Mouse (Mus musculus) cerebellum, adult 2 months (tissue): ENCODE results near the gene Col1a1. TPM values are rescaled to one million over a fixed set of nuclear protein-coding genes. Genes with fewer than 3 reads are reported as not detected.

ENCODE experiments used
- DNase-seq, 2 experiments: peaks; one replicate each; pipeline ENCODE4 v3.0.0; 2021
- H3K27ac ChIP-seq: fragments of 200-500 bp; 2 replicates; pipeline ENCODE4 v1.5.1; 2012; ENCODE audit warnings: low read length, control low read depth, inconsistent platforms; ENCODE audit not compliant: insufficient read depth
- H3K27me3 ChIP-seq: fragments of 200-500 bp; 2 replicates; pipeline ENCODE4 v1.6.1; 2012; ENCODE audit warnings: inconsistent platforms, mild to moderate bottlenecking, low read length, moderate library complexity; ENCODE audit not compliant: control insufficient read depth, insufficient read depth
- H3K4me1 ChIP-seq: fragments of 200-500 bp; 2 replicates; pipeline ENCODE4 v1.6.1; 2011; ENCODE audit warnings: low read length; ENCODE audit not compliant: control insufficient read depth, insufficient read depth
- H3K4me3 ChIP-seq: fragments of 200-500 bp; replicated peaks from 2 replicates; pipeline ENCODE3; 2011; ENCODE audit warnings: mild to moderate bottlenecking, low read depth, low read length, control low read depth; ENCODE audit not compliant: insufficient read depth
- CTCF ChIP-seq: fragments of 200-500 bp; IDR thresholded peaks from 2 replicates; pipeline ENCODE4 v1.5.1; 2011; ENCODE audit warnings: low read depth, mild to moderate bottlenecking, control low read depth, low read length, moderate library complexity, borderline replicate concordance; ENCODE audit not compliant: insufficient read depth
- POLR2A ChIP-seq: fragments of 200-500 bp; IDR thresholded peaks from 2 replicates; pipeline ENCODE4 v1.6.1; 2011; ENCODE audit warnings: low read length, control low read depth, borderline replicate concordance; ENCODE audit not compliant: insufficient read depth
- WGBS: fragments of 180-500 bp; shearing (Covaris S2); methylation state at CpG from one replicate; pipeline ENCODE4 v1.1.7; 2018; 5-methylcytosine and 5-hydroxymethylcytosine counted together
- polyA plus RNA-seq: library from polyadenylated mRNA; depleted of rRNA; stranded (reverse); fragments of >200 nt; gene quantifications from 2 replicates; pipeline ENCODE4 v1.2.3, GENCODE M21; 2012

Gene Col1a1
- polyA plus RNA-seq, 1 experiment = 4.5 TPM

GRCm38 (mm10) chr11:94970210-94970943 is 34.4 kb downstream of the Col1a1 start:
- TF ChIP-seq CTCF = peak; percentile 58; the same call in 1 of the 2 replicates
- TF ChIP-seq POLR2A = no peak
- peak; percentile 62 to 76 for DNase-seq
- Histone ChIP-seq H3K4me3 (no peak overlapping the region), H3K27me3 (no peaks in the 10 kb centered on the region), H3K4me1 (peaks cover 34% of the 10 kb centered on the region), H3K27ac (no peak overlapping the region)
- 52% methylated on average over 15 of the region's 15 CpGs for WGBS

GRCm38 (mm10) chr11:94971895-94972615 is 36.0 kb downstream of the Col1a1 start:
- 22% methylated on average over 16 of the region's 16 CpGs for WGBS
- H3K27ac ChIP-seq = peak overlapping the region; percentile 18; the same call in 1 of the 2 replicates
- peaks cover 45% of the 10 kb centered on the region for H3K4me1 ChIP-seq
- H3K4me3 ChIP-seq = no peak overlapping the region
- H3K27me3 ChIP-seq = no peaks in the 10 kb centered on the region
- peak; percentile 60 to 77 for DNase-seq
- no peak for TF ChIP-seq CTCF
- no peak for TF ChIP-seq POLR2A

- Histone ChIP-seq H3K27me3 (no peaks in the 10 kb centered on the region), H3K4me3 (no peak overlapping the region), H3K27ac (0 out of 2 replicates have a peak overlapping the region, but pooled peaks have one; percentile 18), H3K4me1 (peaks cover 45% of the 10 kb centered on the region)
- TF ChIP-seq CTCF = no peak
- TF ChIP-seq POLR2A = no peak
- WGBS = 18% methylated on average over 5 of the region's 5 CpGs
- DNase-seq = peak in 1 of 2 experiments; percentile 20
Measured at GRCm38 (mm10) chr11:94972887-94973286, 36.9 kb downstream of the Col1a1 start.

- Histone ChIP-seq H3K27ac (0 out of 2 replicates have a peak overlapping the region, but pooled peaks have one; percentile 18), H3K4me1 (peaks cover 49% of the 10 kb centered on the region), H3K27me3 (no peaks in the 10 kb centered on the region), H3K4me3 (no peak overlapping the region)
- no peak for TF ChIP-seq CTCF
- TF ChIP-seq POLR2A = no peak
- DNase-seq = peak in 1 of 2 experiments; percentile 15
- 54% methylated on average over 4 of the region's 4 CpGs for WGBS
Measured at GRCm38 (mm10) chr11:94973313-94973712, 37.3 kb downstream of the Col1a1 start.

GRCm38 (mm10) chr11:94974951-94975350 is 38.9 kb downstream of the Col1a1 start:
- TF ChIP-seq POLR2A (no peak), CTCF (no peak)
- DNase-seq = peak; percentile 17 to 21
- WGBS = 57% methylated on average over 2 of the region's 2 CpGs
- Histone ChIP-seq H3K4me1 (peaks cover 55% of the 10 kb centered on the region), H3K4me3 (no peak overlapping the region), H3K27me3 (no peaks in the 10 kb centered on the region), H3K27ac (no peak overlapping the region)

- Histone ChIP-seq H3K27ac (no peak within 1 kb of the TSS), H3K4me1 (peaks cover 52% of the 10 kb centered on the region), H3K27me3 (no peaks in the 10 kb centered on the region), H3K4me3 (no peak within 1 kb of the TSS)
- TF ChIP-seq CTCF = no peak
- no peak for TF ChIP-seq POLR2A
- DNase-seq = peak; percentile 31 to 44
- WGBS = 20% methylated on average over 5 of the region's 5 CpGs
Measured at GRCm38 (mm10) chr11:94976199-94976598, 40.2 kb downstream of the Col1a1 start, which contains the start of gene Sgca. Sgca (minus strand) TSS chr11:94976327.

- H3K27ac ChIP-seq = no peak overlapping the region
- peaks cover 32% of the 10 kb centered on the region for H3K4me1 ChIP-seq
- WGBS = 33% methylated on average over 9 of the region's 9 CpGs
- TF ChIP-seq CTCF (no peak), POLR2A (no peak)
- DNase-seq = peak; percentile 27 to 34
- no peaks in the 10 kb centered on the region for H3K27me3 ChIP-seq
- peak overlapping the region; percentile 7 for H3K4me3 ChIP-seq
Measured at GRCm38 (mm10) chr11:94978178-94978915, 42.3 kb downstream of the Col1a1 start.
